Mouse (Mus musculus) telencephalon, adult 2 months (tissue): ENCODE measurements at regions not wholly inside any gene's neighbourhood (a gene's known extent, or its start where the extent isn't known, plus 50 kb on each side); places are given as distances from the start of the nearest gene placed in this dataset.

Experiments used
- DNase-seq: peaks from one replicate; pipeline ENCODE4 v3.0.0-alpha.2; 2011; ENCODE audit warnings: low read depth, low spot score

DNA sequence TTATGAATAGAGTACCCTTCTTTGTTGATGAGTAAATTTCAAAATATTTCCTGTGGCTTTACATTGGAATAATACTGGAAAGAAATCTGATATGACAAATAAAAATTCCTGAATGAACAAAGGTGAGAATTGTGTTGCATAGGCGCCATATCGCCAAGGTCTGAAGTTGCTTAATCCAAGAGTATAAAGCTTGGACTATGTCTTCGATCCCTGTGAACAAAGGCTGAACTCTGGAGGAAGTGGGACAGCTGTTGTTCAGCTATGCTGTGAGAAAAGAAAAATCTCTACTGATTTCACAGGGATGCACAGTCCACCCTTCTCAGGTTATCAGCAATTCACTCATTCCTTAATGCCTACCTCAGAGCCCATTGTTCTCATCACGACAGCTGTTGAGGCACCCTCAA is 319.3 kb upstream of the Gm9747 start:
- DNase-seq: no peak

DNA sequence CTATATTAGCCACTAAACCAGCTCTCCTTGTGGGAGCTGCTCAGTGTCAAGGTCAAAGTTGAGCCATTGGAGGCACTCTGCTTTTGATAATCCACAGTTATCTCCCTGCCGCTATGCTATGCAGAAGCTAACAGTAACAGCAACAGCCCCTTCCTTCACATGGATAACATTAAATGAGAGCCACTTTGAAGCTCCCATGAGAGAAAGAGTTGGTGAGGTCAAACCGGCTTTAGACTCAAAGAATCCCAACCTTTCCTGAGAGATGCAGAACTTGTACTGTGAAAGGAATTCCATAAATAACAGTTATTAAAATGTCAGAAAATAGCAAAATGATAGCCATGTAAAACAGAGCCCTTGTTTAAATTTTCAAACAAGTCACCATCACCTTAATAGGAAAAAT is 316.1 kb upstream of the Gm9747 start:
- no peak for DNase-seq

DNA sequence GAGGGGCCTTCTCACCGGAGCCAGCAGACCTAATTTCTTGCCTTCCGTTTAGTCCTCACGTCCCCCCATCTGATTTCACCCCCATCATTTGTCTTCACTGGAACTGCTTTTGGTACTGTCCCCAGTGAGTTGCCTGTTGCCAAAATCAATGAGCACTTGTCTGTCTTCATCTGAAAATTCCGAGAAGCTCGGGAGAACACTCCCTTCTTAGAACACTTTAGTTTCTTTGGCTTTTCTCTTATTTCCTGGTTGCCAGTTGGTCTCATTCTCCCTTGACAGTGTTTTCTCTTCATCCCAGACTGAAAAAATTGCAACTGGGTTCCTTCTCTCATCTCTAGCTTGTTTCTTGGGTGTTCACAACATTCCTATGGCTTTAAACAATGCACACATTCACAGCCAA is 305.2 kb upstream of the Gm9747 start:
- no peak for DNase-seq

DNA sequence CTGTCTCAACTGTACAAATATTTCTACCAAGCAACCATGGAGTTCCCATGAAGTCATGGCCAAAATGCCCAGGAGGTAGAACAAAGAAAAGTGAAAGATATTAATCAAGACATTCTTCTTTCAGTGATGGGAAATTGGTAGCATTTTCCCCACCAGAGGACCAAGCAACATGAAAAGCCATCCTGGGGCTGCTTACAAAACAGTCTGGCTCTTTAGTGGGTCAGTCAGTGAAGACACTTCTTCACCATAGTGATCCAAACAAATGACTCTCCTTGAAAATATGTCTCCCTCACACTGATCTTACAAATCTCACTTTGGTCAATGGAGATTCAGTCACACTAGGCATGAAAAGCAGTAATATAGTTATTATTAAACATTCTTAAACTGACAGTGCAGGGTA is 299.8 kb upstream of the Gm9747 start:
- no peak for DNase-seq

DNA sequence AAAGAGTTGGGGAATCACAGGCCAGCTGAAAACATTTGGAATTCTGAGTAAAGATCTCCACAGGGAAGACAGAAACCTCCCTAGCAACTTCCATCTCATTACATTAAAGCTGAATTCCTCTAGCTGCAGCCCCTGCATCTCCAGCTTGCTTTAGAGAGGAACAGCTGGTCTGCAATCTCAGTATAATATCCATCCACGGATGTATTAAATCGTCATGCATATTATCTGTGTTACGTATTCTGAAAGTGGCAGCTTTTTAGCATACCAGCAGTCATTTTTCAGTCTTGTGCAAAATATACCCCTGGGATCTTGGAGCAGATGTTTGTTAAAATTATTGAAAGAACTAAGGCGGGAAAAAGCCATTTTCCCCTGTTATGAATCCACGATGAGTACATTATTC is 287.7 kb upstream of the Gm9747 start:
- no peak for DNase-seq

DNA sequence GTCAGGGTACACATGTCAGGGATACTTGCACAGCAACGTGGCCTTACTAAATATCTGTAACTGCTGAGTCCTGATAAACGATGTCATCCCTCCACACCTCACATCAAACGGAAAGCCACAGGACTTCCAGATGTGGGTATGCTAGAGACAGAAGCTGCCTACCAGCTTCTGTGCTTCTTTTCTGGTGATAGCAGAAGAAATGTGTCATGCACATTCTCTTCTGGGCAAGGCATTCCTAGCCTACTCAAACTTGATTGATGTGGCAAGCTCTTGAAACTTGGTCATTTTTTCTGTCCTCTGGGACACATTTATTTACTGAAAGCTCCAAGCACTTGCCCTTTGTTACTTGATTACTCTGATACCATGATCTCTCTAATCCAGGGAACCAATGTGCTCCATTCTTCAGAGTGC is 282.8 kb upstream of the Gm9747 start:
- no peak for DNase-seq

DNA sequence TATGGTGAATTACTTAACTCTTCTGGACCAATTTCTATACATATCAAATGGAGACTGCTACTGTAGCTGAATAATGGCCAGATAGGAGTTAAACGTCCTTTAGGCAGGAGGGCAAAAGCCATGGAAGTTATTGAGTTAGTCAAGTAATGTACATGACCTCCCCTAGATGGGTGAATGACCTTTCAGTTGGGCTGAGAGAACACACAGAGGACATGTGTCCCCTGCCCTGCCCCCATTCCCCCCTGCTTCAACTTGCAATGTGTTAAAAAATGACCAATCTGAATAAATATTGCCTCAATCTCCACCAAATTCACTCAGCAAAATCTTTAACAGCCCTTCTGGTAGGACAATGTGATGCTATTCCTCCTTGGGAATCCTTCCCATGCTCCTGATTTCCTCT is 282.1 kb upstream of the Gm9747 start:
- DNase-seq: no peak

DNA sequence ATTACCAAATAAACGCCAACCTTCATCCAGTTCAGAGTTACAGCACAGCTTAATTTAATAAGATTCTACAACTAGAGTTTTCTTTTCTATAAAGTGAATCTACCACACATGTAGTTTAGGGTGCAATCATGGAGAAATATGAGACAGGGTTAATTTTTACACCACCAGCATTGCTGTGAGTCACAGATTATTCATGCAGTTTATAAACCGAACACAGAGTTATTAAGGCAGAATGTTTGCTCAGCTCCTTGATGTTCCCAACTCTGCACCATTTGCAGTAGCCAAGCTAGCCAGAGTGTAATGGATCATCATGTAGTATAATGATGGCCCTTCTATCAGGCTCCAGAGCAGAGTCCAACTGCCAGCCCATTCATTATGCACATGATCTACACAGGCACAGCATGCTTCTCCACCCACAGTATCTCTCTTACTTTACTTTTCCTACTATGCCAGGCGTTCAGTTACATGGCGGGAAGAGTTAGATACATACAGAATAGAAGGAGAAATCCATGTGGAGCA is 281.4 kb upstream of the Gm9747 start:
- no peak for DNase-seq

DNA sequence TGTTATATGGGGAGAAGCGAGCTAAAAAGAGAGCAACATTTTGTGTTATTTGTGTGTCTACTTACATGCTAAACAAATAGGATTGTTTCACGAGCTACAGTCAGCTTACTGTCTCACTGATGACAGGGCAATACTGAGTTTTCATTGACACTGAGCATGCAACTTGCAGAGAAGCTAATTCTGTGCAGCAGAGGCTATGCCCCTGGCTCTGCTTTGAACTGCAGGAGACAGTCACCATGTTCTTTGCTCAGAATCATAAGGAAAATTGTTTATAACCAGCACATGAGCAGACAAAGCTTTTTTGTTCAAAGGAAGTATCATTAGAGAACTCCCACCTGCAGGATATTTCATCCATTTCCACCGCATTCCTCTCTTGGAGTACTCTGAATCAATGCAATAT is 280.8 kb upstream of the Gm9747 start:
- no peak for DNase-seq

DNA sequence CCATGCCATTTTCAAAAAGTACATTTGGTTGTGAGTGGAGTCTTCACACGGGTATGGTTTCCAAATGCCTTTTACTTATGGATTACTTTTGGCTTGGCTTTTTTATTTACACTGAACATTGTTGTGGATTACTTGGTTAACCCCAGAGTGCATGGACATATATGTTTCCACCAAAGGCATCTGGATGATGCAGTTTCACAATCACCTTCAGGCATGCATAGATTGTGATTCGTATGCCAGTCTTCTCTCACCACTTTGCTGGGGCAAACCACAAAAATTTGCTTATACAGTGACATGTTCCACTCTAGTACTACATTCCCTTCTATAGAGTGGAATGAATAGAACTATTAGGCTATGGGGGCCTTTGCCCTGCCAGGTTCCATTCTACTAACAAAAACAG is 278.4 kb upstream of the Gm9747 start:
- no peak for DNase-seq

DNA sequence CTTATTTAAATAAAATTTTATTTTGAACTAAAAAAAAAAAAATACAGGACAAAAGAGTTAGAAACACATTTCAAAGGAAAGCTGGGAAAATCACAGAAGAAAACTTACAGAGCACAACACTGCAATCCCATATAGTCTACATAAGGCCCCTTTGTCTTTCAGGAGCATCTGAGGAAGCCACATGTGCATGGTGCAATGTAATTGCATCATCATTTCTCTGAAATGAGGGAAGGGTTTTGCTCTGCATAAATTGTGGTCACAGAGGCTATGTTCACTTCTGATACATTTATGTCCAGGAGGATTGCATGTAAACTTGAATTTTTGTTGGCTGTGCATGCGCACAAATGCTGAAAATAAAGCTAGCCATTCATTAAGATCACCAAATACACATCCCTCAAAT is 265.9 kb upstream of the Gm9747 start:
- DNase-seq: no peak

DNA sequence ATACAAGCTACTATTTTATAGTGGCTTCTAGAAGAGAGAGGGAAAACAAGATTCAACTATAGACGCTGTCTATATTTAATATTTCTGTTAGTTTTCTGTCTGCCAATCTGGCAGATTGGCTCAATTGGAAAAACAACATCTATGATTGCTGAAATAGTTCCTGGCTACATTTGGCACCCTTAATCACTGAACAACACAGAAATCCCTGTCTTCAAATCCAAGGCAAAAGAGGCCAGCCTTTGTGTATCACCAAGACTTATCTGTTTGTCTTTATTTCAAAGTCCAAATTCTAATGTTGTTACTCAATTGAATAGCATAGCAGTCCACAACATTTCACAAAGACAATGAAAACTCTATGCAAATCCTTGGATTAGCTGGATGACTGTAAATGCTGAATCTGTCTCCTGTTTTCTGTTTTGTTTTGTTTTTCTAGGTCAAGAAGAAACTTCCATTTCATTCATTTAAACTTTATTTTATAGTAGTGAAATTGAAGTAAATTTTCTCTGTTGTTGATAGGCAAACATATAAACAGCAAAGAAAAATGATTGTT is 265.1 kb upstream of the Gm9747 start:
- DNase-seq: no peak

DNA sequence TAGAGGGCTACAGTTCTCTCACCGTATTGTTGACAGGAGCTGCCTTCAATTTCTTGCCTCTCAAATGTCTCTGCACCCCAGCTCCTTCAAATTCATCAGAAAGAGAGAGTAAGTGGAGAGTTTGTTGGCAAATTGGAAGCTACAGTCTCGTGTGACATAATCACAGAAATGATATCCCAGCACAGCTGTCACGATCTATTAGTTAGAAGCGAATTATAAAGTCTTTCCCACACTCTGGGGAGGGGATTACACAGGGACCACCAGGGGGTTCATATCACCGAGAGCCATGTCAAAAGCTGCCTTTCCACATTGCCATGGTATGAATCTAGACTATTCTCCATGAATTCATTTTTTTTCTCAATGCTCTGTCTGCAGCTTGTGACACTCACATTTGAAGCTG is 260.3 kb upstream of the Gm9747 start:
- DNase-seq: no peak

DNA sequence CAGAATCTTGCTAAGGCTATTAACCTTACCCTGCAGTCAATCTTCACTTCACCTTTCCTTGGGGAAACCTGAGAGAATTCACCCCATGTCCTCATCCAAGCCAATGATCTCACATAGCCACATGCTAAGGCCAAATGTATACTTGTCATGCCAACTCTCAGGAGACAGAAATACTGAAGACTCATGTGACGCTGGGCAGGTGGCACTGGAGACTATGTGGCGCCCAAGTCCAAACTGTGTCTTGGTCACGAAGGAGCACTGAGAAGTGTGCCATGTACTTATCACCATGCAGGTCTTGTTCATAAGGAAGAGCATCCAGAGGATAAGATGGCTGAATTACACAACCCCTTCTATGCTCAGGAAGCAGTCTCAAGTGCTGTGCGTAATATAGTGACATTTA is 259.4 kb upstream of the Gm9747 start:
- DNase-seq: no peak

DNA sequence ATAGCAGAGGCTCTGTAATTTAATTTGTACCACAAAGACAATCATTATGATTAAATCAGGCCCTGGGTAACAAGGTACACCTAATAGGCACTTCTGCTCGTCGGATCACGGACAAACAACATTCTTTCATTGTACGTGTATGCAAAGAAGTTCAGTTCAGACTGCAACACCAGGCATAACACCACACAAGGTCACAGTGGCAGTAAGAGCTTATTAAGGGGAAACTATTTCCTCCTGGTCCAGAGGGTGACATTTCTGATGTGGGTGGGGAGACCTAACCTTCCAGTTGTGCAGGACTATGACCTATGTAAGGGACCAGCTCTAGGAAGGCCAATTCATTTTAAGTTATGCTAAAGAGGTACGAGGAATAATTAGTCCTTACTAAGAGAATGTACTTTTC is 225.0 kb upstream of the Gm9747 start:
- no peak for DNase-seq

DNA sequence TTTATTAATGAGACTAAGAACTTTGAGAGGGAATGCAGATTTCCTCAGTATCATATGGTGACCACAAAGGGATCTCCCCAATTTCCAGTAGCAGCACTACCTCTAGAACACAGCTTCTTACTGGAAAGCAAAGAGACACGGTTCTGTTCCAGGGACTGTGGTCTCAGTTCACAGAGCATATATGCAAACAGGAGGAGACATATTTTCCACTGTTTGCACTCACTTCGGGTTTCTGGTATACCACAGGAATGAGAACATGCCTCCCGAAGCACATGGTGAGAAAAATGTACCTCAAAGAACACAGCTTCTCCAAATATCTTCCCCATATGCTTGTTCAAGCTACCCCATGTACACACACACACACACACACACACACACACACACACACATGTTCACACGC is 224.1 kb upstream of the Gm9747 start:
- DNase-seq: no peak

DNA sequence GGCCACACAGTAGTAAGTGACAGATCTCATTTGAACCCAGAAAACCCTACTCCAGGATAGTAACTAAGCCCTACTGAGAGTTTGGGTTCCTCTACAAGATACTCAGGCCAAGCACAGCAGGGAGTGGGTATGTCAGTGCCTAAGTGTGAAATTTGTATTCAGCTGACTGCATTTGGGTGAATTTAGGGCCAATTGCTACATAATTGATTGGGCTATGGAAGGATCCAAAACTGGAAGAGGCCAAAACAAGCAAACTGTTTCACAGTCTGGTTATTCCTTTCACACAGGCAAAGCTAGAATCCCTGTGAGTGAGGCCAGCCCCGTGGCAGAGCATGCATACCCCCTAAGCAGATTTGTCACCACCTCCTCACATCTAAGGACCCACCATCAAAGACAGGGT is 221.9 kb upstream of the Gm9747 start:
- DNase-seq: no peak

DNA sequence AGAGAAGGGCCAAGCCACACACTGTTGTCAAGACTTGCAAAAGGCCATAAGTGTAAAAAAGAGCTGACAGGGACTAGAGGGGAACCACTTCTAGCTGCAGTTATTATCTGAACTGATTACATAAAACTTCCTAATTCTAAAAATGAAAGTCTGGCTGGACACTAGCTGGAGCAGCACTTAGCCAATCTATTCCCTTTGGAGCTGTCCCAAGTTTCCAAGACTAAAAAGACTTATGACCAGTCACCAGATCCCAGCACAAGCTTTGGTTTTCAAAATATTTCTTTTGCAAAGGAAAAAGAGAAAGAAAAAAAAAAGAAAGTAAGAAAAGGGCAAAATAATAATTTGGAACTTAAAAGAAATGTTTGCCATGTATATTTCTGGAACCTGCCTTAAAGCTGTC is 217.6 kb upstream of the Gm9747 start:
- DNase-seq: no peak

DNA sequence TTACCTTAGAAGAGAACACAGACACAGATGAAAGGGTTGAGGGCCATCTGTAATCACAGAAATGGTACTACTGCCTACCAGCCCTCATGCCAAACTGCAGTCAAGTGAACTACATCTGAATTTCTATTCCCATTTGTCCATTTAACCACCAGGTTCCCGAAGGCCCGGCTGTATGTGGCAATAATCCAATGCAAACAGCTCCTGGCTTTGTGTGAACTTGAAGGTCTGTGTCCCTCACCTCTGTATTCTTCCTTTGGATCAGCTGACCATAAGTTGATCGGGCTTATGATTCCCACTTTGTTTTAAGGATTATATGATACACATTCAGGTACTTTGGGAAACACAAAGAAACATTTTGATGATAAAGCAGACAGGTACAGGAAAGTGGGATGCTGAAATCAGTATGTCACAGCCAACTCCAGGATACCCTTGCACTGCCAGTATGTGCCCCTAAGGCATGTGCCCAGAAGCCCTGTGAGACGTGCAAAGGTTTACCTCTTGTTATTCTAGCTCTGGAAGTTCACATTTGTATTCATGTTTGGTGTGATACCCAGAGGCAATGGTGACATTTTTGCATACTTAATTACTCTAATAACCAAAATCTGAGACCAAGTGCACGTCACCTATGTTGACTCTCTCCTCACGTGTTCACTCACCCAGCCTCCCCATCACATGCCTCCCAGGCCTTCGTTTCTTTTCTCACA is 214.1 kb upstream of the Gm9747 start:
- DNase-seq: no peak

DNA sequence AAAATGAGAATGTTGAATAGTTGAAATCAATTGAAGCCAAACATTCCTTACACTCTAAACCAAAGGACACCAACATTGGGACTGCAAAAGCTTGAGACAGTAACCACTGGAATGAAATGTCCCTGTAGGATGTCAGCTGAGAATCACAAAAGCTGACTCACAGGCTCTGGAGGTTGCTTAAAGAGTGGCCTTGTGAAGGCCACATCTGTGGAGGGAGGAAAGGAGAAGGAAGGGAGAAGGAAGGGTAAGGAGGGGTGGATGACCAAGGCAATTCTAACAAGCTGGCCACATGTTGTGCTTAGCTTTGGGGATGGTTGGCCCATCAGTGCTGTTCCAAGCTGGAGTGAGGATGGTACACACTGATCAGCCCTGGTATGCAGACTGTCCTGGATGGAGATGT is 205.2 kb upstream of the Gm9747 start:
- DNase-seq: no peak

DNA sequence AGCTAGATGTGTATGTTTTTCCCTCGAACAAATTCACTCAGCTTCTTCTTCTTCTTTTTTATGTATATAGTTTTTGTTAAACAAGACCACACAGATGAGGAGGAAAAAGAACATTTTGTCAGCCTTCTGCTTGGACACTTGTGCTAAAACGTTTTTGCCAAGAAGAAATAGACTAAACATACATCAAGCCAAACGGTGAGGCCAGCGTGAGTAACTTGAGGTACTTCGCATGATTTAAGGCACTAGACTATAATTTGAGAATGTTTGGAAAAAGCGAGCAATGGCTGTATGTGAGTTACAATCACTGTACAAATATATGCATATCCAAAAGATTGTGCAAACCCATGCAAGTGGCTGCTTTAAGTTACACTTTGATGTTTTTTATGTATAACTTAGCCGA is 201.8 kb upstream of the Gm9747 start:
- DNase-seq: no peak

DNA sequence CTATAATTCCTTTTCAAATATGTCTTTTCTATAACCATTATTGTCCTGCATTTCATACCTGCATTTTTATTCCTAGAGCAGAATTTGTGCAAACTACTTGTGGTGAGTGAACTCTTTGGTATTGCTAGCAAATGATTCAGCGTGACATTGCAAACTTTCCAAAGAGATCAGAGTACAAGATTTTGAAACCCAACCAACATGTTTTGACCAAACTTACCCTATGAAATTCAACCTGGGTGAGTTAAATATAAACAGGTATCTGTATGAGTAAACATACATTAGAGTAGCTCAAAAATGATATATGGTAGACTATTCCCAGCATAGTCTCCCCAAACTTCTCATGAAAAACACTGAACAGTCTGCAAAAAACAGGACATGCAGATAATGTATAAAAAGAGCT is 200.5 kb upstream of the Gm9747 start:
- no peak for DNase-seq

DNA sequence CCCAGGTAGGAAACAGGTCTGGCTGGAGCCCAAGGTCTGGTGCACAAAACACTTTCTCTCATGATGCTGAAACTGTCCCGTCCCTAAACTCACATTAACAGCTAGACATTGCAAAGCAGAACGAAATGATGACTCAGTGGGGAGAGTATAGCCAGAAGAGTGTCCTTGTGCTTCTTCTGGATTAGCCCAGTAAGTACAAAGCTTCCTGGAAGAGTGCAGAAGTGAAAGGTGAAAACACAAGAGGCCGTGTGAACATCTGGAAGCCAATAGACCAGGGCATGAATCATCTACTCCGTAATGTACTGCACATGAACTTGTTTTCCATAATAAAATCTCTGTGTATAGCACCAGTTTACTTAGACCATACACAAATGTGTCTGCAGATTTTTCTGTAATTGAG is 194.7 kb upstream of the Gm9747 start:
- no peak for DNase-seq

DNA sequence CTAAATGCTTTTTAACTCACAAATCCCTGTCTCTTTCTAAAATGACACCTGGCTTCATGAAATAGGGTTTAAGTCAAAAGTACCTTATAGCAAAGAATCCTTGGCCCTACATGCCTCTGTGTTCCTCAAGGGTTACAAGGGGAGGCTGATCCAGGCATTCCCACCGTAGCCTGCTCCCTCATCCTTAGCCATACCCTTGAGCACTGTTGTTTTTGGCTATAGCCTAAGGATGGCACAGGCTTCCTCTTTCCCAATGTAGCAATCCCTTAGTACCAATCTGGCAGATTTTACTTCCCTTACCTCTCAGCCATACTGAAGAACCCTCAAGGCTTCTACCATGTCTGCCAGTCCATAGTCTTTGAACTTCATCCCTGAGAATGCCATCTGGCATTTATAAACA is 194.2 kb upstream of the Gm9747 start:
- DNase-seq: no peak
